Mouse (Mus musculus): ENCODE data around the gene Dnph1.

GRCm38 (mm10) chr17:46496623-46497434 lies at the start of gene Dnph1:
- TF ChIP-seq GATA1 (IDR thresholded peaks at IDR 0.05; ENCODE audit: borderline replicate concordance, low read length) (no peak), FLI1 (IDR thresholded peaks at IDR 0.05; ENCODE audit: low read length) (no peak)

All from megakaryocyte, embryonic 14.5 days (primary cell).